Mouse (Mus musculus): ENCODE data around the gene Gm17364. TPM values are rescaled to one million over a fixed set of nuclear protein-coding genes. Genes with fewer than 3 reads are reported as not detected.
"Not testable (repeated sequence)": the region's sequence is repeated elsewhere in the genome, so short reads cannot be mapped to it uniquely, and the experiment has no call there.

Gm17364 gene
- not detected in 2 replicates for polyA plus RNA-seq (2012; rRNA removed)

DNA sequence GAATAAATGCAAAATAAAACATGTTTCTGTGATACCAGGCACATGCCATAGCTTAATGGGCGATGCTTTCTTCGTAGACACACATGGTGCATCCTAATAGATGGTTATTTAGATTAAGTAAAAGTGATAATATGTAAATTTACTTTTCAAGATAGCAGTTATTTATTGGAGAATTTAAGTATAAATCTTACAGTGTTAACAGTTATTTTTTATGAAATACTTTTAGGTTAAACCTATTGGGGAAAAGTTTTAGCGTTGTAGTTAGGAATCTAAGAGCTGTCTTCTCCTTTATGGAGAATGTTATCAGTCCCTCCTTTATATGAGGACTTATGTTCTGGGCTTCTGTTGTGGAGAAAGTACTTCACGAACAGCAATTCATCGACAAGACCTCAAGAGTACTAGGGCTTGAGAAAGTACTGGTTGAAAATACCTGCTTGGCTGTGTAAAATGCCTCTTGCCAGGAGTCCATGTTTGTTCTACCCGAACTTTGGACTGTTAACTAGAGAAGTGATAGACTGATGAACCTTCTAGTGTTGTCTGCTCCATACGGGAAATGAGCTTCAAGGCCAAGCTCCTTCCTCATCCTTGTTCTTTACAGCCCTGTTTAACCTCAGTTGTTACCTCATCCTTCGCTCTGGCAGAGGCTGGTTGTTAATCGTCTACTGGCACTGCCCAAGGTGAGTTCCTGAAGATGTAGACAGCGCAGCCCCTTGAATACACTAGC lies at the start of gene Gm17364:
Gene Gm17364, minus strand, starts transcription at position 51 of the 724 bp plus-strand sequence.
- no peak for DNase-seq (ENCODE audit: low read depth)

DNA sequence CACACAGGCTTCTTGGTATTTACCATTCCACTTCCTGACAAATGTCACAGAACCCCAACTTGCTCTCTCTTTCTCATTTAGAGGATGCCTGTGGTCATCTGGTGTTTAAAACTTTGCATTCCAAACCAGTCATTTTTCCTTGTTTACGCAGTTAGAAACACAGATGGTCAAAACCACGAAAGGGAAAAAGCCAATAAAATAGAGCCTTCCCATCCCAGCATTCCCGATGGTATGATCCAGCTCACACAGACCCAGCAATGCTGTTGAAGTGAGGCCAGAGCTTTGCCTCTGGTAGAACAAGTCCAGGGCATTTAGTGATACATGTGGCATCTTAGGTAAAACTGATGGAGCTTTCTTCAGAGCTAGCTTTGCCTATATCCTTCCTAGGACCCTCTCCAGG lies 47.7 kb upstream of the Gm17364 start:
- no peak for DNase-seq (ENCODE audit: low read depth)

- DNase-seq (ENCODE audit: low read depth), result no peak
These were observed 47.0 kb upstream of the Gm17364 start for GRCm38 (mm10) chr13:41320749-41321148.

- no peak for DNase-seq (ENCODE audit: low read depth)
These were observed 28.9 kb upstream of the Gm17364 start for GRCm38 (mm10) chr13:41302716-41303115.

- no peak for DNase-seq (ENCODE audit: low read depth)
These were observed 26.3 kb upstream of the Gm17364 start for GRCm38 (mm10) chr13:41300037-41300436.

DNA sequence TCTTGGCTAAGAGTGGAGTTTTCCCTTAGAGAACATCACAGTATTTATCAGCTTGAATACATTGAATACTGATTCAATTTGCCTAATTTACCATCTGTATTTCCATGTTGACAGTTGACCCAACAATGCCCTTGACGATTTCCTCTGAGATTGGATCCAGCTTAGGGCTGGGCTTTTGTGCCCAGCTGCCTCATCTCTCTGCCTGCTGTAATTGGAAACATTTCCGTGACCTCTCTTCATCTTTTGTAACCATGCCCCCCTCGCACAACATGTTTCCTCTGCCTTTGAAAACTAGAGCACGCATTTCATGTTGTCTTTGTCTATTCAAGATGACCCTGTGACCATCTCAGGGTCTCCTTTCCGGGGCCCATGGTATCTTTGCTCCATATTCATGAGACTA lies 25.2 kb upstream of the Gm17364 start:
- DNase-seq (ENCODE audit: low read depth), result no peak

DNA sequence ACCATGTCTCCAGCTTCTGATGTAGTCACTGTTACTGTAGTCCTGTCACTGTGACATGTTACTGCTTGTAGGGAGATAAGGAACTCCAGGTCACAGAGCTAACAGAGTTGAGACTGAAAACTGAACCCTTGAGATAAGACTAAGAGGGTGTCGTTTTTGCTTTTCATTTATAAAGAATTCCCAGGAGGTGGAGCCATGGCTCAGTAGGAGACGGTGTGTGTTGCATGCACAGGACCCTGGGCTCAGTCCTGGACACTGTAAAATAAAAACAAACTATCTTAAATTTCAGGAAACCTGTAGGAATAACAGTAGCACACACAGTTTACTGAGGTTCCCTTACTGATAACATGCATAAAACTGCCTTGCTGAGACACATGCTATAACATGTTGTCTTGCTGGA lies 24.8 kb upstream of the Gm17364 start:
- no peak for DNase-seq (ENCODE audit: low read depth)

DNA sequence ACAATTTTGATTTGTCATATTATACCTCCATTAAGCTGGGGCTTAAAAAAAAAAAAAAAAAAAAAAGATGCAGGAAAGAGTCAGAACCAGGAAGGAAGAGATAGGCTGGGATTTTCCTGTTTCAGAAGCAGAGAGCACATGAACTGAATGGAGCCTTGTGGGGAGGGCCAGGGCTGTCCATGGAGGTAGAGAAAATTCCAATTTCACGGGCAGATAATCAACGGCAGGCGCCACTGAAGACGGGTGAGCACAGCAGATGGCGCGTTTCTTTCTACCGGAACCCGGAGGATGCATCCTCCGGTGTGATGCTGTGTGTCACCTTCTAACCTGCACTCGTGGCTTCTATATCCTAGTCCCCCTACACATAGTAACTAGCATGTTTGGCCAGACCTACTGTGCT lies 22.6 kb upstream of the Gm17364 start:
- no peak for DNase-seq (ENCODE audit: low read depth)

DNA sequence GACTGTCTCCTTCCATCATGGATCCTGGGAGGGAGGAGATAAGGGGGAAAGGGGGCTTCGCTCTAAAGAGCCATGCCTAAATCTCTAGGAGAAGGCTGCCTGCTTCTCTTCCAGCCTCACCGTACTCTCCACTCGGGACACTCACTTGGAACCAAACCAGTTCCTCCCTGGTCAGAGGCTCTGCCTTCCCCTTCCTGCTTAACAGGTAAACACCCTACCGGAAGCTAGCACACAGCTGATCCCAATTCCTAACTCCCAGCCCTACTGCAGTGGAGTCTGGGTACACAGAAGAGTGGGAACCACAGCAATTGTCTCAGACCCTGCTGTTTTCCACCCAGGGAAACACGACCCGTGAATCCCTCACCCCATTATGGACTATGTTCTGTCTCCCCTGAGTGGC lies 22.1 kb upstream of the Gm17364 start:
- no peak for DNase-seq (ENCODE audit: low read depth)

DNA sequence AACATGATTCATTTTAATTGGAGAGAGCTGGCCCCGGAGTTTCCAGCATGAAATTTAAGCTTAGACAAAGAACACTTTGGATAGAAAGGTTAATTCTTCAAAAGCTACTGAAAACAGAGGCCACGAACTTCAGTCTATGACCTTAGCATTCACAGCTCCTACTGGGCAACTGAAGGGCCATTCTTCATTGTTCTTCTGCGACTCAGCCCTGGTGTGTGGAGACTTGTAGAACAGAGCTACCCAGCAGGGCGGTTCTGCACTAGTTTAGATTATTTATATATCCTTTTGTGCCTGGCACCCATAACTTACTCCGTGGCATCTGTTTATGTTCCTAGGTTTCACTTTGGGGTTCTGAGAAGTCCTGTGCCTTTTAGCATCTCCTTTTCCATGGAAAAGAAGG lies 19.8 kb upstream of the Gm17364 start:
- DNase-seq (ENCODE audit: low read depth), result no peak

GRCm38 (mm10) chr13:41291466-41291974 lies 17.7 kb upstream of the Gm17364 start:
- no peak for DNase-seq (ENCODE audit: low read depth)

DNA sequence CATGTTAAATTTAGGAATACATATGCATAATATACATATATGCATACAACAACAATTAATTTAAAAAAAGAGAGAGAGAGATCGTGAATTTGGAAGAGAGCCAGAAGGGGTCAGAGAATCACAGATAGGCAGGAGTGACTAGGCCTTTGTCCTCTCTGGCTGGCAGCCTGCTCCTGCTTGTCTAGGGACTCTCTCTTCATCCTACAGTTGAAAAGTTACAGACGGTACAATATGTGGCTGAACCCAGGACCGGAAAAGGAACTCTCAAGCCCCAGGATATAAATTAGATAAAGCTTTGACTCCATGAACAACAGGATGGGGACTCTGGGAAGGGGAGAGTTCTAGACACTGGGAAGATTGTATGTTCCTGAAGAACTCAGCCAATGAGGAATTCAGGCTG lies 12.5 kb upstream of the Gm17364 start:
- no peak for DNase-seq (ENCODE audit: low read depth)

DNA sequence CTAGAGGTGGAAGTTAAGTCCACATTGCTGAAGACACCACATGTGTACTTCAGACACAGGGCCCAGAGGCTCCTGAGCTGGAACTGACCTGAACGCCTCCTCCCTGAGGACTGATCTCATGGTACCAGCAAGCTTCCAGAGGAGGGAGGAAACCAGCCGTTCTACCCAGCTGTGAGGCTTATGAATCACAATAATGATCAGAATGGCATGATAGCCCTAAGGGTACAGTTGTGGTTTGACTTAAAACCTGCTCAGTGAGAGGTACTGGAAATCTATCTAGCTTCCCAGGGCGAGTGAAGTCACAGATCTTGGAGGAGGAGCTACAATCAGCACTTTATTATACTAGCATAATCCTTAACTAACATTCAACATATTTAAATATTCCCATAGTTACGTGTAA lies 11.7 kb upstream of the Gm17364 start:
- DNase-seq (ENCODE audit: low read depth), result no peak

DNA sequence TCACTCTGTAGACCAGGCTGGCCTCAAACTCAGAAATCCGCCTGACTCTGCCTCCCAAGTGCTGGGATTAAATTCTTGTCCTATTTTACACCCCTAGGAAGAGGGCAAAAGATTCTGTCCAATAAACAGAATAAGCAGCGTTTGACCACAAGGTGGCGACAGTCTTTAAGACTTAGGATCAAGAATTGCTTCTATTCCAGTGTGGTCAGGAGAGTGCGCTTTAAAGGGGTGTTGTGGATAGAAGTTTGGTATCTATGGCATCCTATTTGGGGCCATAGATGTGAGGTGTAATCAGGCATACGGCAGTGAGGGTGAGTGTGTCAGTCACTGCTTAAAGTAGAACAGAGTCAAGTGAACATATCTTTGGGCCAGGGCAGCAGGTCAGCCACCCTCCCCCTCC lies 9.5 kb upstream of the Gm17364 start:
- no peak for DNase-seq (ENCODE audit: low read depth)

DNA sequence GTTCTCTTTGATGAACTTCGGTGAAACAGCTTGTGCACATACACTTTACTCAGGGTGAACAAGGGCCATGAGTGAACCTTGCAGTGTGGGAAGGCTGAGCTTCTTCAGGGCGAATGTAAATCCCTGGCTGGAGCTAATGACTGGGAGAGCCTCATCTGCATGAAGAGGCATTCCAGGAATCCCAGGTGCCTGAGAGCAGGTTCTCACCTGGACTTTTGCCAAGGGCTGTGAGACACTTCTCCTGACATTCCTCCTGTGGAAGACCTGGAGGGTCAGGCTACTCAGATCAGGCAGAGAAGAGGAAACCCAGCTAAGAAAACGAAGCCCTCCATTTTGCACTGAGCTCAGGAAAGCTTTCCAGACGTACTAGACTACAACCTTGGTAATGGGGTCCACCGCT lies 6.9 kb upstream of the Gm17364 start:
- no peak for DNase-seq (ENCODE audit: low read depth)

- DNase-seq (ENCODE audit: low read depth), result no peak
These were observed 5.9 kb downstream of the Gm17364 start for GRCm38 (mm10) chr13:41267827-41268408.

- no peak for DNase-seq (ENCODE audit: low read depth)
These were observed 10.3 kb downstream of the Gm17364 start for GRCm38 (mm10) chr13:41263304-41264006.

DNA sequence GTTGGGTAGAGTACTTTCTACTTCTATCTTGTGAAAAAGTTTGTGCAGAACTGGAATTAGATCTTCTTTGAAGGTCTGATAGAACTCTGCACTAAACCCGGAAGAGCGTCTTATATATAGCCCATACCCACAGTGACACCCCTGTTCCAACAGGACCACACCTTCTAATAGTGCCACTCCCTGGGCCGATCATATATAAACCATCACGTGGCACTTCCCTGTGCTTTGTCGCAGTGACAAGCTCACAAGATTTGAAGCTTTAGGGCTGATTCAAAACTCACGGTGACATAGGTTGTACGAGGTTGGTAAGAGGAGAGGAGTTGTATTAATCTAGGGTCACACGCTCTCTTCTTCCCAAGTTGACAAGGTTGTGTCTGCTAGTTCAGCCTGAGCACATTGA lies 12.2 kb downstream of the Gm17364 start:
- DNase-seq (ENCODE audit: low read depth), result not testable (repeated sequence)

DNA sequence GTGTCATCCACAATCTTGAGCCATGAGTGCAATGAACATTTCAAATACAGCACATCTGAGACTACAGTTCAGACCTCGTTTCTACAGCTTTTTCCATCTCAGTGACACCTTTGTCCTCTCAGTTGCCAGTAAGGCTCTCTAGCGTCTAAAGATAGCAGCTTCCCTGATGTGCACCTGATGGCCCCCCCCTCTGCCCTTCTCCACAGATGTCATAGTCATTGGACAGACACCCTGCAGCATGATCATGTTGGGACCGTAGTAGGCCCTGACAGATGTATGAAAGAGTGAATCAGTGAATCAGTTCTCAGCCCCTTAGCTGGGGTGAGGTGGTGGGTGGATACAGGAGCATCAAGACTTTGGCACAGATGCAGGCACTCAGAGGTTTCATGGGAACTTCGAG lies 15.9 kb downstream of the Gm17364 start:
- DNase-seq (ENCODE audit: low read depth), result no peak

GRCm38 (mm10) chr13:41256962-41257361 lies 16.8 kb downstream of the Gm17364 start:
- DNase-seq (ENCODE audit: low read depth), result no peak

- peak; percentile 75 for DNase-seq (ENCODE audit: low read depth)
These were observed 17.7 kb downstream of the Gm17364 start for GRCm38 (mm10) chr13:41256126-41256525.

DNA sequence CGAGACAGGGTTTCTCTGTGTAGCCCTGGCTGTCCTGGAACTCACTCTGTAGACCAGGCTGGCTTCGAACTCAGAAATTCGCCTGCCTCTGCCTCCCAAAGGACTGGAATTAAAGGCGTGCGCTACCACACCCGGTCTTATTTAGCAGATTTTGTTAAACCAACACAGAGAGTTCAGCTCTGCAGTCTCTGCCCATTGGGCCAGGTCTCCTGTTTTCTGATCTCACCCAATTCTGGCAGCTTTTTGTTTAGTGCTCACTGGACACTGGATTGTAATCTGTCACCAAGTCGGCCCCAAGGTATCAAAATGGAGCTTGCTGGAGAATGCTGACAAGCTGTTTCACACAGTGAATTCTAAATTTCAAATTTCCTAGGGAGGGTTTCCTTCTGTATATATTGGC lies 21.0 kb downstream of the Gm17364 start:
- DNase-seq (ENCODE audit: low read depth), result no peak

- DNase-seq (ENCODE audit: low read depth), result no peak
These were observed 21.6 kb downstream of the Gm17364 start for GRCm38 (mm10) chr13:41252141-41252540.
